ENCODE assay signal across 23 mouse cellular contexts in genomic region chr19:19793835-19794234, GRCm38 (mm10).
A peak's percentile ranks its signal among the peaks of the same experiment; 100 is the strongest.
DNase-seq lines count a peak whose midpoint lies in the region; ATAC-seq and TF ChIP-seq lines count a peak whose summit lies in the region.
"Had no signal": no experiment of that assay in that cellular context is flagged by ENCODE, and none has a peak within 500 bp of the region (broad histone marks: within the 10 kb centered on the region; RNA-seq: fewer than 3 reads in every experiment).

No protein-coding gene starts in this region.

- intact Hi-C loops in heart, postnatal 25 days (cut with DNase I): no loop called here

- 70% methylated on average over 2 of the region's 2 CpGs for WGBS in heart, embryonic 10.5 days
- 37% methylated on average over 2 of the region's 2 CpGs for WGBS in liver, embryonic 13.5 days (ENCODE audit: insufficient replicate concordance)
- WGBS in stomach, postnatal 0 days: 54% methylated on average over 2 of the region's 2 CpGs
- WGBS in midbrain, embryonic 14.5 days: 71% methylated on average over 2 of the region's 2 CpGs

- H3K4me1 ChIP-seq in heart, embryonic 10.5 days: no peaks in the 10 kb centered on the region
- H3K4me1 ChIP-seq in liver, embryonic 13.5 days (replicated peaks): no peaks in the 10 kb centered on the region
- H3K4me1 ChIP-seq in stomach, postnatal 0 days (replicated peaks; ENCODE audit: control insufficient read depth, insufficient read depth): no peaks in the 10 kb centered on the region
- H3K4me1 ChIP-seq in midbrain, embryonic 14.5 days (ENCODE audit: control insufficient read depth, insufficient read depth, low read length): no peaks in the 10 kb centered on the region
- H3K4me1 ChIP-seq: embryonic facial prominence, embryonic 13.5 days; forebrain, embryonic 12.5 days; hindbrain, embryonic 10.5 days; limb, embryonic 15.5 days had no signal

- no peak overlapping the region for H3K4me2 ChIP-seq in liver, embryonic 13.5 days
- H3K4me2 ChIP-seq in stomach, postnatal 0 days (replicated peaks; ENCODE audit: low read depth): no peak overlapping the region
- no peak overlapping the region for H3K4me2 ChIP-seq in midbrain, embryonic 14.5 days (ENCODE audit: low read length)
- H3K4me2 ChIP-seq: embryonic facial prominence, embryonic 13.5 days; forebrain, embryonic 12.5 days; limb, embryonic 15.5 days; midbrain, embryonic 11.5 days had no signal

- no peak overlapping the region for H3K9ac ChIP-seq in liver, embryonic 13.5 days
- no peak overlapping the region for H3K9ac ChIP-seq in stomach, postnatal 0 days (ENCODE audit: low read length)
- H3K9ac ChIP-seq in midbrain, embryonic 14.5 days (replicated peaks; ENCODE audit: low read length): no peak overlapping the region
- H3K9ac ChIP-seq: embryonic facial prominence, embryonic 13.5 days; forebrain, embryonic 12.5 days; limb, embryonic 15.5 days had no signal

- H3K9me3 ChIP-seq in heart, embryonic 10.5 days: no peaks in the 10 kb centered on the region
- no peaks in the 10 kb centered on the region for H3K9me3 ChIP-seq in liver, embryonic 13.5 days (replicated peaks)
- H3K9me3 ChIP-seq in stomach, postnatal 0 days (ENCODE audit: control insufficient read depth, low read length): no peaks in the 10 kb centered on the region
- H3K9me3 ChIP-seq in midbrain, embryonic 14.5 days (ENCODE audit: control insufficient read depth, low read length): no peaks in the 10 kb centered on the region
- H3K9me3 ChIP-seq: embryonic facial prominence, embryonic 13.5 days; forebrain, embryonic 12.5 days; hindbrain, embryonic 10.5 days; limb, embryonic 15.5 days had no signal

- H3K27ac ChIP-seq in heart, embryonic 10.5 days: no peak overlapping the region
- H3K27ac ChIP-seq in liver, embryonic 13.5 days: no peak overlapping the region
- no peak overlapping the region for H3K27ac ChIP-seq in stomach, postnatal 0 days (replicated peaks)
- H3K27ac ChIP-seq in midbrain, embryonic 14.5 days (replicated peaks; ENCODE audit: low read depth, low read length): no peak overlapping the region
- H3K27ac ChIP-seq: embryonic facial prominence, embryonic 13.5 days; forebrain, embryonic 12.5 days; hindbrain, embryonic 10.5 days; hindbrain, postnatal 0 days; limb, embryonic 15.5 days had no signal

- no peaks in the 10 kb centered on the region for H3K27me3 ChIP-seq in heart, embryonic 10.5 days (ENCODE audit: insufficient read depth, poor library complexity, severe bottlenecking)
- H3K27me3 ChIP-seq in liver, embryonic 13.5 days: no peaks in the 10 kb centered on the region
- no peaks in the 10 kb centered on the region for H3K27me3 ChIP-seq in stomach, postnatal 0 days (ENCODE audit: control insufficient read depth, insufficient read depth, low read length)
- no peaks in the 10 kb centered on the region for H3K27me3 ChIP-seq in midbrain, embryonic 14.5 days (ENCODE audit: control insufficient read depth, insufficient read depth, low read length)
- H3K27me3 ChIP-seq: embryonic facial prominence, embryonic 13.5 days; forebrain, embryonic 12.5 days; limb, embryonic 15.5 days had no signal

- DNase-seq in heart, embryonic 10.5 days (ENCODE audit: low spot score): peak; percentile 70
- DNase-seq in heart, postnatal 25 days (ENCODE audit: low spot score): no peak
- DNase-seq in c-Kit-positive CD71-positive TER-119-negative erythroid progenitor cells, embryonic 14.5 days (ENCODE audit: low read depth): peak; percentile 27
- DNase-seq in liver, embryonic 13.5 days: peak; percentile 9
- DNase-seq in stomach, postnatal 0 days (ENCODE audit: low spot score): peak; percentile 17
- DNase-seq in adrenal gland, adult 18-20 months (ENCODE audit: low spot score in 2 of 2): no peak
- DNase-seq in midbrain, embryonic 14.5 days: no peak
- DNase-seq: adrenal gland, adult 2 months; cerebellum, adult 8-10 months; cerebellum, postnatal 36 days; embryo, embryonic 11 days; kidney, adult 8-10 months; kidney, postnatal 10 days; left cerebral cortex, postnatal 4 days; right cerebral cortex, postnatal 14 days; thymus, postnatal 25 days had no signal

- peak; percentile 74 for ATAC-seq in liver, embryonic 13.5 days (ENCODE audit: low read depth)
- peak; percentile 86; the same call in 1 of the 2 replicates for ATAC-seq in stomach, postnatal 0 days (ENCODE audit: low FRiP score, low TSS enrichment)
- no peak for ATAC-seq in midbrain, embryonic 14.5 days (ENCODE audit: low FRiP score, low TSS enrichment)
- ATAC-seq: hindbrain, postnatal 0 days had no signal

- TF ChIP-seq EP300 in stomach, postnatal 0 days (optimal IDR thresholded peaks at IDR 0.05): no peak

- no peaks in the 10 kb centered on the region for H3K36me3 ChIP-seq in heart, embryonic 10.5 days
- no peaks in the 10 kb centered on the region for H3K36me3 ChIP-seq in liver, embryonic 13.5 days
- no peaks in the 10 kb centered on the region for H3K36me3 ChIP-seq in stomach, postnatal 0 days (ENCODE audit: control insufficient read depth, insufficient read depth, low read length)
- H3K36me3 ChIP-seq in midbrain, embryonic 14.5 days (ENCODE audit: control insufficient read depth, insufficient read depth, low read length): no peaks in the 10 kb centered on the region
- H3K36me3 ChIP-seq: embryonic facial prominence, embryonic 13.5 days; forebrain, embryonic 12.5 days; hindbrain, embryonic 10.5 days; limb, embryonic 15.5 days had no signal

- no peak overlapping the region for H3K4me3 ChIP-seq in heart, embryonic 10.5 days
- H3K4me3 ChIP-seq in liver, embryonic 13.5 days (replicated peaks): no peak overlapping the region
- H3K4me3 ChIP-seq in stomach, postnatal 0 days (ENCODE audit: low read depth, low read length): no peak overlapping the region
- no peak overlapping the region for H3K4me3 ChIP-seq in midbrain, embryonic 14.5 days (replicated peaks; ENCODE audit: low read depth, low read length)
- H3K4me3 ChIP-seq: embryonic facial prominence, embryonic 13.5 days; erythroblast, embryonic 14.5 days; forebrain, embryonic 12.5 days; hindbrain, embryonic 10.5 days; limb, embryonic 15.5 days had no signal

- no peak for TF ChIP-seq CTCF in stomach, postnatal 0 days (IDR thresholded peaks at IDR 0.05; ENCODE audit: low read depth)

Comparison
In these comparisons a context has a peak if more than half of its experiments do, and no peak if none do; other contexts are left out.
1. DNase-seq: peak in heart, embryonic 10.5 days (single experiment), c-Kit-positive CD71-positive TER-119-negative erythroid progenitor cells, embryonic 14.5 days (single experiment), liver, embryonic 13.5 days (single experiment) and stomach, postnatal 0 days (single experiment); none in heart, postnatal 25 days (single experiment), adrenal gland, adult 18-20 months (0 of 2) and midbrain, embryonic 14.5 days (single experiment).